Mouse (Mus musculus) neural tube, embryonic 15.5 days (tissue): ENCODE results near the gene Thada. TPM values are rescaled to one million over a fixed set of nuclear protein-coding genes. Genes with fewer than 3 reads are reported as not detected.
A peak's percentile ranks its signal among the peaks of the same experiment; 100 is the strongest.
"Not testable (repeated sequence)": the region's sequence is repeated elsewhere in the genome, so short reads cannot be mapped to it uniquely, and the experiment has no call there.

Experiments used
- ATAC-seq: fragments of 200-750 bp; cut with Nextera tagmentation; 2 replicates; pipeline ENCODE4 v1.8.0; 2017; ENCODE audit warnings: mild to moderate bottlenecking, moderate TSS enrichment, moderate library complexity; ENCODE audit not compliant: low FRiP score
- H3K27ac ChIP-seq: fragments of 300-500 bp; sonication (generic); replicated peaks from 2 replicates; pipeline ENCODE4 v1.5.1; 2015; ENCODE audit warnings: mild to moderate bottlenecking, inconsistent platforms
- H3K27me3 ChIP-seq: fragments of 300-500 bp; sonication (generic); replicated peaks from 2 replicates; pipeline ENCODE4 v1.6.1; 2015; ENCODE audit warnings: inconsistent platforms
- H3K36me3 ChIP-seq: fragments of 300-500 bp; sonication (generic); 2 replicates; pipeline ENCODE4 v1.6.1; 2015; ENCODE audit warnings: inconsistent platforms
- H3K4me1 ChIP-seq: fragments of 300-500 bp; sonication (generic); 2 replicates; pipeline ENCODE4 v1.6.1; 2015; ENCODE audit warnings: inconsistent platforms
- H3K4me2 ChIP-seq: fragments of 300-500 bp; sonication (generic); 2 replicates; pipeline ENCODE4 v1.6.1; 2015; ENCODE audit warnings: inconsistent platforms, mild to moderate bottlenecking, moderate library complexity
- H3K4me3 ChIP-seq: fragments of 300-500 bp; sonication (generic); replicated peaks from 2 replicates; pipeline ENCODE4 v1.5.1; 2015; ENCODE audit warnings: mild to moderate bottlenecking, inconsistent platforms
- H3K9ac ChIP-seq: fragments of 300-500 bp; sonication (generic); replicated peaks from 2 replicates; pipeline ENCODE4 v1.6.1; 2015; ENCODE audit warnings: mild to moderate bottlenecking, inconsistent platforms
- H3K9me3 ChIP-seq: fragments of 300-500 bp; sonication (generic); replicated peaks from 2 replicates; pipeline ENCODE4 v1.6.1; 2016; ENCODE audit warnings: inconsistent platforms
- WGBS: fragments of 180-500 bp; shearing (Covaris S2); methylation state at CpG from one replicate; pipeline ENCODE4 v1.1.7; 2015; ENCODE audit warnings: mixed read lengths; 5-methylcytosine and 5-hydroxymethylcytosine counted together
- polyA plus RNA-seq: library from polyadenylated mRNA; unstranded; fragments of >200 nt; fragmentation: Nextera tagmentation; extraction: Ambion mirVana; gene quantifications from 2 replicates; pipeline ENCODE4 v1.2.1, GENCODE M21; 2015

Thada gene
- polyA plus RNA-seq, 1 experiment from 2014 or later, result 7.0 TPM

- Histone ChIP-seq H3K36me3 (peaks cover 11% of the 10 kb centered on the region; the same call in 1 of the 2 replicates), H3K27me3 (no peaks in the 10 kb centered on the region), H3K4me1 (no peaks in the 10 kb centered on the region), H3K9me3 (no peaks in the 10 kb centered on the region), H3K4me3 (no peak overlapping the region), H3K4me2 (no peak overlapping the region), H3K27ac (no peak overlapping the region), H3K9ac (no peak overlapping the region)
- no peak for ATAC-seq
These were observed 269.7 kb downstream of the Thada start for GRCm38 (mm10) chr17:84196329-84196728.

- H3K27me3 ChIP-seq, result no peaks in the 10 kb centered on the region
- H3K4me3 ChIP-seq, result no peak overlapping the region
- peaks cover 11% of the 10 kb centered on the region; the same call in 1 of the 2 replicates for H3K36me3 ChIP-seq
- H3K4me2 ChIP-seq, result no peak overlapping the region
- H3K9me3 ChIP-seq, result no peaks in the 10 kb centered on the region
- ATAC-seq, result no peak
- 92% methylated on average over 3 of the region's 3 CpGs for WGBS
- no peaks in the 10 kb centered on the region for H3K4me1 ChIP-seq
- no peak overlapping the region for H3K27ac ChIP-seq
- no peak overlapping the region for H3K9ac ChIP-seq
These were observed 270.2 kb downstream of the Thada start for GRCm38 (mm10) chr17:84195835-84196234.

- Histone ChIP-seq H3K4me3 (no peak overlapping the region), H3K4me1 (no peaks in the 10 kb centered on the region), H3K36me3 (peaks cover 11% of the 10 kb centered on the region; the same call in 1 of the 2 replicates), H3K27ac (no peak overlapping the region), H3K9me3 (no peaks in the 10 kb centered on the region), H3K4me2 (no peak overlapping the region), H3K9ac (no peak overlapping the region), H3K27me3 (peaks cover 6% of the 10 kb centered on the region)
- no peak for ATAC-seq
- 71% methylated on average over 4 of the region's 4 CpGs for WGBS
These were observed 271.0 kb downstream of the Thada start for GRCm38 (mm10) chr17:84195003-84195395.

GRCm38 (mm10) chr17:84194282-84195002 is 271.6 kb downstream of the Thada start:
- Histone ChIP-seq H3K36me3 (peaks cover 11% of the 10 kb centered on the region; the same call in 1 of the 2 replicates), H3K27ac (no peak overlapping the region), H3K4me3 (no peak overlapping the region), H3K4me2 (no peak overlapping the region), H3K9me3 (no peaks in the 10 kb centered on the region), H3K4me1 (no peaks in the 10 kb centered on the region; the same call in 1 of the 2 replicates), H3K27me3 (peaks cover 11% of the 10 kb centered on the region), H3K9ac (no peak overlapping the region)
- 89% methylated on average over 4 of the region's 4 CpGs for WGBS
- no peak for ATAC-seq

- peaks cover 17% of the 10 kb centered on the region for H3K27me3 ChIP-seq
- H3K9me3 ChIP-seq, result no peaks in the 10 kb centered on the region
- H3K4me3 ChIP-seq, result no peak overlapping the region
- H3K27ac ChIP-seq, result no peak overlapping the region
- no peak overlapping the region for H3K4me2 ChIP-seq
- H3K36me3 ChIP-seq, result peaks cover 11% of the 10 kb centered on the region; the same call in 1 of the 2 replicates
- WGBS, result 86% methylated on average over 9 of the region's 9 CpGs
- no peak overlapping the region for H3K9ac ChIP-seq
- peaks cover 10% of the 10 kb centered on the region for H3K4me1 ChIP-seq
- no peak for ATAC-seq
These were observed 272.6 kb downstream of the Thada start for GRCm38 (mm10) chr17:84193411-84193810.

- Histone ChIP-seq H3K27me3 (peaks cover 17% of the 10 kb centered on the region), H3K36me3 (peaks cover 11% of the 10 kb centered on the region; the same call in 1 of the 2 replicates), H3K4me2 (no peak overlapping the region), H3K4me1 (peaks cover 20% of the 10 kb centered on the region), H3K9me3 (no peaks in the 10 kb centered on the region), H3K27ac (no peak overlapping the region), H3K9ac (no peak overlapping the region), H3K4me3 (no peak overlapping the region)
- 91% methylated on average over 4 of the region's 4 CpGs for WGBS
- ATAC-seq, result no peak
These were observed 274.1 kb downstream of the Thada start for GRCm38 (mm10) chr17:84191946-84192345.

- 36% methylated on average over 8 of the region's 8 CpGs for WGBS
- H3K27ac ChIP-seq, result no peak overlapping the region
- peaks cover 24% of the 10 kb centered on the region for H3K27me3 ChIP-seq
- peaks cover 11% of the 10 kb centered on the region; the same call in 1 of the 2 replicates for H3K36me3 ChIP-seq
- H3K4me2 ChIP-seq, result no peak overlapping the region
- no peak overlapping the region for H3K9ac ChIP-seq
- H3K4me3 ChIP-seq, result no peak overlapping the region
- peaks cover 29% of the 10 kb centered on the region for H3K4me1 ChIP-seq
- no peak for ATAC-seq
- H3K9me3 ChIP-seq, result no peaks in the 10 kb centered on the region
These were observed 275.1 kb downstream of the Thada start for GRCm38 (mm10) chr17:84190885-84191284.

GRCm38 (mm10) chr17:84189127-84189854 is 276.7 kb downstream of the Thada start:
- H3K9ac ChIP-seq, result 0 out of 2 replicates have a peak overlapping the region, but pooled peaks have one; percentile 42
- 80% methylated on average over 5 of the region's 5 CpGs for WGBS
- peak overlapping the region; percentile 84 for H3K27ac ChIP-seq
- H3K27me3 ChIP-seq, result peaks cover 28% of the 10 kb centered on the region
- H3K4me1 ChIP-seq, result peaks cover 33% of the 10 kb centered on the region
- H3K36me3 ChIP-seq, result peaks cover 11% of the 10 kb centered on the region; the same call in 1 of the 2 replicates
- peak overlapping the region; percentile 82 for H3K4me2 ChIP-seq
- H3K4me3 ChIP-seq, result 0 out of 2 replicates have a peak overlapping the region, but pooled peaks have one; percentile 53
- H3K9me3 ChIP-seq, result no peaks in the 10 kb centered on the region
- no peak for ATAC-seq

GRCm38 (mm10) chr17:84188374-84188961 is 277.5 kb downstream of the Thada start:
- Histone ChIP-seq H3K27ac (peak overlapping the region; percentile 84), H3K4me2 (peak overlapping the region; percentile 82), H3K9ac (peak overlapping the region; percentile 42), H3K4me1 (peaks cover 33% of the 10 kb centered on the region), H3K4me3 (peak overlapping the region; percentile 53), H3K27me3 (peaks cover 28% of the 10 kb centered on the region), H3K9me3 (no peaks in the 10 kb centered on the region), H3K36me3 (peaks cover 11% of the 10 kb centered on the region; the same call in 1 of the 2 replicates)
- 1% methylated on average over 38 of the region's 38 CpGs for WGBS
- peak; percentile 79 for ATAC-seq

- H3K36me3 ChIP-seq, result peaks cover 11% of the 10 kb centered on the region; the same call in 1 of the 2 replicates
- peak within 1 kb of the TSS; percentile 53 for H3K4me3 ChIP-seq
- peak; percentile 84 for ATAC-seq
- under 1% methylated on average over 38 of the region's 76 CpGs for WGBS
- H3K9me3 ChIP-seq, result no peaks in the 10 kb centered on the region
- H3K4me2 ChIP-seq, result peak within 1 kb of the TSS; percentile 82
- H3K9ac ChIP-seq, result peak within 1 kb of the TSS; percentile 59
- H3K27me3 ChIP-seq, result peaks cover 34% of the 10 kb centered on the region
- H3K27ac ChIP-seq, result peak within 1 kb of the TSS; percentile 84
- peaks cover 39% of the 10 kb centered on the region for H3K4me1 ChIP-seq
These were observed 278.2 kb downstream of the Thada start, which contains the start of gene Zfp36l2 for GRCm38 (mm10) chr17:84187727-84188373. Gene Zfp36l2 (minus strand): TSS chr17:84187947.

GRCm38 (mm10) chr17:84187264-84187663 is 278.7 kb downstream of the Thada start:
- Histone ChIP-seq H3K4me3 (peak overlapping the region; percentile 53), H3K9ac (peak overlapping the region; percentile 59), H3K4me2 (peak overlapping the region; percentile 82), H3K4me1 (peaks cover 40% of the 10 kb centered on the region), H3K27me3 (peaks cover 36% of the 10 kb centered on the region), H3K27ac (peak overlapping the region; percentile 83)
- peak; percentile 49 for ATAC-seq
- 0% methylated on average over 13 of the region's 37 CpGs for WGBS
- not testable (repeated sequence) for H3K9me3 ChIP-seq, H3K36me3 ChIP-seq
